Mouse (Mus musculus) retina, postnatal 7 days (tissue): Measurements from ENCODE around the gene Nkiras2.
"Not testable (repeated sequence)": the region's sequence is repeated elsewhere in the genome, so short reads cannot be mapped to it uniquely, and the experiment has no call there.

Experiments used
- DNase-seq: peaks from one replicate; pipeline ENCODE4 v3.0.0-alpha.2; 2012; ENCODE audit warnings: low read depth, low spot score

The Nkiras2 gene

DNA sequence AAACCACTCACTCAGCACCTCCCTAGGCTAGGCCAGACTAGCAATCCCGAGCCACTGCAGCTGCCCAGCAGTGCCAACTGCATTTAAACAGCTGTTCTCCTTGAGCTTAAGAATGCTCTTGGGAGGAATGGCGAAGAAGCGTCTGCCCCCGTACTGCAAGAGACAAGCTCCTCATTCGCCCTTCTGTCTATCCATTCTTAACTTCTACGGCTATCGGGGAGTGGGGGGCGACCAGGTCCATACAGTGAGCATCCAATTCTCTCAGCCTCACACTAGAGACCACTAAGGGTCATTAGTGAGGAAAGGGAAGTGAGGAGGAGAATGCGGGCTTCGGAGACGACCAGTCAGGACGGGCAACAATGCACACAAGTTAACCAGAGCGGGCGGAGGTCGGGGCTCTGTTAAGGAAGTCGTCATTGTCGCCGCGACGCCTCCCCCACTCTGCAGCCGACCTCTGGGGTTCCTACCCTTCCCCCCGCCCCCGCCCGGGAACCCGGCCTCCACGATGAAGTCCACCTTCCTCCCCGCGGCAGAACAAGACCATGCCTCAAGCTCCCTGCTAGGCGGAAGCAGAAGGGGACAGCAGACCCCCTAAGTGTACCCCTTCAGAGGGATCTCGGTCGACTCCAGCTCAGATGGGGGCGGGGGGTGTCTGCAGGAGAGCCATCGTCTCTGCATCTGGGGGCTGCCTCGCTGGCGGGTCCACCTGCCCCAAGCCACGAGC is at the start of gene Nkiras2:
Nkiras2 (plus strand) TSS at position 484 of the 724 bp plus-strand sequence.
- DNase-seq: no peak

DNA sequence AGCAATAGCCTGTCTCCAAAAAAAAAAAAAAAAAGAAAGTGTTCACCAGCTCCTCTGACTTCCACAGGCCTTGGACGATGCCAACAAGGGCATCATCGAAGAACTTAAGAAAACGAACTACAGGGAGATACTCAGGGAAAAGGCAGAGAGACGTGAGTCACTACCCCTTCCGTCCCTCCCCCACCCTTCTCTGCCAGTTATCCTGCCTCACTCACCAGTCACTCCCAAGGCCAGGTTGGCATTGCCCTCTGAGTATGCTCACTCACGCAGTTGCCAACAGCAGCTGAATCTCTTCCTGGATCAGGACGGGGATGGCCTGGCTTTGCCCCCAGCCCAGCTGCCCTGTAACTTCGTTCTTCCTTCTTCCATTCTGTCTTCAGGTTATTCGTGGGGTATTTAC is 49.3 kb upstream of the Nkiras2 start:
- no peak for DNase-seq

DNA sequence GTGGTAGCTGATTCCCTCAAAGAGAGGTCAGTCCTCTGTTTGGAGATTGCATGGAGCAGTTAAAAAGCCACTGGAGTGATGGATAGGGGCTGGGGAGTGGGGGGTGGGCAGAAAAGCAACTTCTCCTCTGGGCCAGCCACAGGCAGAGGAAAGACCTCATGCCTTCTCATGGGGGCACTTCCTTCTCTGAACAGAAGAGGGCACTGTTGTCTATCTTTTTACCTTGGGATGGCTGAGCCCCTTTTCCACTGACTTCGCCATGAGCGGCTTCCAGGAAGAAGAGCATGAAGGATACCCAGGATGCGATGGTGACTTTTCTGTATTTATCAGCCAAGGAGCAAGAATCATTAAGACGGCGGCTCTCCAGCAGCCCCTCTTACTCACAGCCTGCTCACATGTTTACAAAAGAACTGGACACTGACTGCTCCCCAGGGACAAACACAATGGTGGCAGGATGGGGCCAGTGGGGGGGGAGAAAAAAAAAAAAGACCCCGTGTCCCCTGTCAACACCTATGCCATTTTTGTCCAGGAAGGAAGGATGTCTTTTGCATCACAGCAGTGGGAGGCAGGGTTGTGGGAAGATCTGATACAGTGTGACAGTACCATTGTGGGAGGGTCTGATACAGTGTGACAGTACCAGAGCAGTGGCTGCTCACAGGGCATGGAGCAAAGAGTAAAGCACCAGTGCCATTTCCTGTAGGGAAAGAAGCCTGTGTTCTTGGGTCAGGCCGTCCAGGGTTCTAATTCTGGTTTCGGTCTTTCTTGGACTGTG is 48.4 kb upstream of the Nkiras2 start:
- peak; percentile 76 for DNase-seq

DNA sequence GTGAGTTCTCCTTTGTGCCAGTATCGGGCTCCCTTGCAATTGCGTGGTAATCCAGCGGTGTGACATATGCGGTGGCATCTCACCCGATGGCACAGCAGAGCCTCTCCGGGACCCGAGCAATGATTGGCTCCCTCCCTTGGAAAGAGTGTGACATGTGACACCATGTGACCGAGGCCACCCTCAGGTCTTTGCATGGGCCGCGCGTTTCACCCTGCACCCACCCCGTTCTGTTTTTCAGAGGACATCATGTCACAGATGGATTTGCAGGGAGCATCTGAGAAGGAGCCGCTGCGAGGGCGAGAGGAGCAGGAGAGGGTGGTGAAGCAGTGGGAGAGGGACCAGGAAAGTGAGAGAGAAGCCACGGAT is 47.9 kb upstream of the Nkiras2 start:
- DNase-seq: peak; percentile 8

DNA sequence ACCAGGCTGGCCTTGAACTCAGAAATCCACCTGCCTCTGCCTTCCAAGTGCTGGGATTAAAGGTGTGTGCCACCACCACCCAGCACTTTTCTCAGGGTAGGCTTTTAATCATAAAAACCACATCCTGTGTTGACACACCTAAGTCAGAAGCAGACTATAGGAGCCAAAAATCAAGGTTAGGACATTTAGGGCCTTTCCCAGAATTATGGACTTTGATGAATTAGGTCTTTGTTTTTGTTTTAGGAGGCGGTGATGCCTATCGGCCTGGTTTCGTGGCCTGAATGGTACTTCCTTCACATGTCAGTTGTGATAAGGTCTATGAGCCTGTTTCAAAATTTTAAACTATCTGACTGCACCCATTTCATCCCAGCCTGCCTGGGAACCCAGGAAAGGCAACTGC is 44.9 kb upstream of the Nkiras2 start:
- no peak for DNase-seq

DNA sequence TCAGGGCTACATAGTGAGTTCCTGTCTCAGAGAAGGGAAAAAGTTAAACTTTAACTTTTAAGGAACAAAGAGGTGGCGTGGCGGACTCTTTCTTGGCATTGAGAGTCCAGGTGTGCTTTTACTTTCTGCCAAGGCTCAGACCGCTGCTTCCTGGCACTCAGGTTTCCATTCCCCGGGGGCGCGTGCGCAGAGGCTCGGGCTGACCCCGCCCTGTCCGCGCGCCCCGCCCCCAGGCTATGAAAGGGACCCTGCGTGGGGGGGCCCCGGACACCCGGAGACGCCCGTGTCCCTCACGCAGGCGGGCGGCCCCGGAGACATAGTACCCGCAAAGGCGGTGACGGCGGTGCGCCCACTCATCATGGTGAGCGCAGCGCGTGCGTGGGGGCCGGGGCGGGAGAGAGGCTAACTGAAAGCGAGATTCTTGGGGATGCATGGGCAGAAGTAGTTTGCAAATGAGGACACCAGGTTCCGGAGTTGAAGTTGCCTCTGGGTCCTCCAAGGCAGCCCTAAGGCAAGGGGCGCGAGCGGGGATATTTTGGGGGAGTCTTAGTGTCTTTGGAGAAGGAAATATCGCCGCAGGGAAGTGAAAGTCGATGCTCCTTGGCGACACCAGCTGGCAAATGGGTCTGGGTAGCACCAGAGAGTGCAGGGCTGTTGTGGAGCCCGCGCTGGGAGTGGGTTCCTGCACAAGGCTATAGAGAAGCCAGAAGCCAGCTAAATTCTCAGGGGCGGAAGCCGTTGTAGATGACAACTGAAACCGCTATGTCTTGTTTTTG is 44.1 kb upstream of the Nkiras2 start, which contains the start of gene Cnp:
Cnp (plus strand) TSS at position 197 of the 776 bp plus-strand sequence.
- peak; percentile 42 for DNase-seq

DNA sequence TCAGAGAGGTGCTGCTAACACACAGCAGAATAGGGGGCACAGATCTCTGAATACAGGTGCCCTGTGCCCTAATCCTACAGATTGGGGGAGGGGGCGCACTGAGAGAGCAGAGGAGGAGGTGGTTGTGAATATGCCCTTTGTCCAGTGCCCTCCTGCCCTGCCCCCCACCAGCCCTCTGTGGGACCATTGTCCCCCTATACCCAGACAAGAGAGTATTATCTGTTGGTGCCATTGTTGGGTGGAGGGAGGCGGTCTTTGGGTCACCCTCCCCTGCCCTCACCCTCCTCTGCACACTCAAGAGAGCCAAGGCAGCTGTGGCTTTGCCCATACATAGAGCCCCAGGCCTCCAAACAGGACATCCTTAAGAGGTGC is 43.6 kb upstream of the Nkiras2 start:
- peak; percentile 9 for DNase-seq

DNA sequence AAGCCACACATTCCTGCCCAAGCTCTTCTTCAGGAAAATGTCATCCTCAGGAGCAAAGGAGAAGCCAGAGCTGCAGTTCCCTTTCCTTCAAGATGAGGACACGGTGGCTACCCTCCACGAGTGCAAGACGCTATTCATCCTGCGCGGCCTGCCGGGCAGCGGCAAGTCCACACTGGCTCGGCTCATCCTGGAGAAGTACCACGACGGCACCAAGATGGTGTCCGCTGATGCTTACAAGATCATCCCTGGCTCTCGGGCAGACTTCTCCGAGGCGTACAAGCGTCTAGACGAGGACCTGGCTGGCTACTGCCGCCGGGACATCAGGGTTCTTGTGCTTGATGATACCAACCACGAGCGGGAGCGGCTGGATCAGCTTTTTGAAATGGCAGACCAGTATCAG is 42.8 kb upstream of the Nkiras2 start:
- no peak for DNase-seq

DNA sequence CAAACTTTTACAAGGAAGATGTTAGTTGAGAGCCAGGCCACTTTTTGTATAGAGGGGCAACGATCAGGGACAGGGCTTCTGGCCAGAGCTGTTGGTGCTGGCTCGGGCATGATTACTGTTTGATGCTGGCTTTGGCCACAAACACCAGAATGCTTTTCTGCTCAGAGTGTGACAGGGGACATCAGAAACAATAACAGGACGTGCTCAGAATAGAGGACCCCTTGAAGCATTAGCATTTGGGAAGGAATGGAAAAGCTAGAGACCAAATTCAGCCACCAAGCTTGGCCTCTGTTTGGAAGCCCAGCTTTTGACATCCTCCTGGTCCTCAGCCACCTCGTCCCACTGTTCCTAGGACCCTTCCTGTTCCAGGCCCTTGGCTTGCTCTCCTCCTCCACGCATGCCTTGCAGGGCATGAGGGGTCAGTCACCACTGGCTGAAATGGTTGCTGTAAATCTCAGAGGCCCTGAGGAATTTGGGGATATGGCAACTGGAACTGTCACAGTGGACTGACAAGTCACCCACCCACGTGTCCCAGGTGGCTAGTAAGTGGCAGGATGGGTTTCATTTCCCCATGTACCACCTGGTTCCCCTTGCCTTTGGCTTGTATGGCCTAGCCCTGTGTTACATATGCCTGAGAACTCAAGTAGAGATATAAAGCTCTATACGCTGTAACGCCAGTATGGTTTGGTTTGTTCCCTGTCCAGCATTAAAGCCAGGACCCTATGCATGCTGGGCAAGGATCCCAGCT is 41.0 kb upstream of the Nkiras2 start:
- no peak for DNase-seq

DNA sequence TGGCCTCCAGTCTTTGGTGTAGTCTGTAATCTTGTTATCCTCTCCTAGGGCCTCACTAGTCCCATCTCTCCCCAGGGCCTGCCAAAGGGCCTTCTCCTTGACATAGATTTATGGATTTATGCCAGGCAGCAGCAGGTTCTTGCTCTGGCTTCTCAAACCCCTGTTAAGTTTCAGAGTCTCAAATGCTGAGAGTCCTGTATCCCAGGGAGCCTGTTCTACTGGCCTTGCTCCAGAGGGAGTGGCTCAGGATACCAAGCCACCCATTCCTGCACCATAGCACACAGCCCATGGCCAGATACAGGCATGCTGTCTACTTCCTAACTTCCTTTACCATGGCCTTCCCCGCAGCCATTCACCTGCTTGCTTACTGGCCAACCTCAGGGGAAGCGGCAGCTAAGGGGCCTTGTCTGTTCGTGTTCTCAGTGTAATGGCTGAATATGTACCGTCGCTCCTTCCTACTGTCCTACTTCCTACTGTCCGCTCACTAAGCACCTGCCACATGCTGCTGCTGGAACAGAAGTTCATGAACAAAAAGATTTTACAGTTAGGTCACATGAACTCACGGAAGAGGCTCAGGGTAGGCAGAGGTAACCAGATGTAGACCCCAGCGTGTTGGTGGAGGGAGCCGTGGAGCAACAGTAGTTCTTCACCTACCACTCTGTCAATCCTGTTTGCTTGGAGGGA is 39.8 kb upstream of the Nkiras2 start:
- no peak for DNase-seq

DNA sequence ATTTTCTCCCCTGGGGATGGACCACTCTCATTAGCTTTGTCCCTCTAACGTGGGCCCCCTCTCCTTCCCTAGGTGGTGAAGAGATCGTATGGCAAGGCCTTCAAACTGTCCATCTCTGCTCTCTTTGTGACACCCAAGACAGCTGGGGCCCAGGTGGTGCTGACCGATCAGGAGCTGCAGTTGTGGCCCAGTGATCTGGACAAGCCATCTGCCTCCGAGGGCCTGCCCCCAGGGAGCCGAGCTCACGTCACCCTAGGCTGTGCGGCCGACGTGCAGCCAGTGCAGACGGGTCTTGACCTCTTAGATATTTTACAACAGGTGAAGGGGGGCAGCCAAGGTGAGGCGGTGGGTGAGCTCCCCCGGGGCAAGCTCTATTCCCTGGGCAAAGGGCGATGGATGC is 38.8 kb upstream of the Nkiras2 start:
- no peak for DNase-seq

DNA sequence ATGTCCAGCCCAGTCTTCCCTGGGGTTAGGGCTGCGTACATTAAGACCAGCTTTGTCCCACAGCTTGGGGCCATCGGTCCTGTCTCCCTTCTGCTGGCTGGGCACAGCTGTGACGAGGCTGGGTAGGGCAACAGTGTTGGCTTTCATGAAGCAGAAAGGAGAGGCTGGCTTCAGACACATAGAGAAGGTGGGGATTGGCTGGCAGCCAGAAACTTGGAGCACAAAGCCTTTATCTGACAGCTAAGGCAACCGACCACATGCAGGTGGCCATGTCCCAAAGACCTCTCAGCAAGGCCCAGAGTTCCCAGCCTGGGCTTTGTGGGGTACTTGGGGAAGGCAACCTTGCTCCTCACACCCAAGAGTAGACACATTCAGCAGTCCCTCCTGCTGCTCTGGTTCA is 37.3 kb upstream of the Nkiras2 start:
- DNase-seq: no peak

DNA sequence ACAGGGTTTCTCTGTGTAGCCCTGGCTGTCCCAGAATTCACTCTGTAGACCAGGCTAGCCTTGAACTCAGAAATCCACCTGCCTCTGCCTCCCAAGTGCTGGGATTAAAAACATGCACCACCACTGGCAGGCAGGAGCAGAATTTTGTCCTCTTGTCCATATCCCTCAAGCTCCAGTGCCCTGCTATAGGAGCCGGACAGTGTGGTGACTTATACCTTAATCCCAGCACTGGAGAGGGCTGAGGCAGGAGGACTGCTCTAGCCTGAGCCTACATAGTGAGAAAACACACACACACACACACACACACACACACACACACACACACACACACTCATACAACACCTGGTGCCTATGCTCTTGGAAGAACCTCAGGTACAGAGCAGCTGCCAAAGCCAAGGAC is 36.6 kb upstream of the Nkiras2 start:
- not testable (repeated sequence) for DNase-seq

DNA sequence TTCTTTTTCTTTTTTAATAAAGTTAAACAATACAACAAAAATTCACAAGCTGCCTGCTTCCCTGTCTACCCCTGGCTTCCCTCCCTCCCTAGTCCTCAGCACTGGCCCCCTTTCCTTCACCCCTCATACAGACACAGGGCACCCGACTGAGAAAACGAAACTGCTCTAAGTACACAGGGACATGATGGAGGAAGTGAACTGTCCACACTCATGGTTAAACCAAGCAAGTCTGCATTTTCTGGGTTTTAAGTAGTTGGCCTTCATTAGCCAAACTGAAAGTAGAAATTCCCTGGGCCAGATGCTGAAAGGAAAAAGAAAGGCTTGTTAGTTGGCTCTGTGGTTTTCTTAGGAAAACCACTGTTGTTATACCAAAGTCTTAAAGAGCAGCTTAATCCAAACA is 36.2 kb upstream of the Nkiras2 start:
- no peak for DNase-seq

DNA sequence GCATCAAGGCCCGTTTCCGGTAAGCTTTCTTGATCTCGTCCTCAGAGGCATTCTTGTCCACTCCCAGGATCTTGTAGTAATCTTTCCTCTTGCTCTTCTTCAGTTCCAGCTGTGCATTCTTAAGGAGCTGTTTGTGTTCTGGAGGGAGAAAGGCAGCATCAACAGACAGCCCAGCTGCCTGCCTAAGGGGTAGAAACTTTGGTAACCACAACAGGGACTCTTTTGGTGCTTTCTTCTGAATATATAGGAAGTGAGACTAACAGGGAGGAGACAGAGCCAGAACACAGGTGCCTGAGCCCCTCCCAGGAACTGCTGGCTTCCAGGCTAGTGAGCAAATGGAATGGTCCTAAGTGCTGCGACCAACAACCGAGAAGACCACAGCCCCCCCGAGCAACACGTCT is 34.5 kb upstream of the Nkiras2 start:
- DNase-seq: no peak

DNA sequence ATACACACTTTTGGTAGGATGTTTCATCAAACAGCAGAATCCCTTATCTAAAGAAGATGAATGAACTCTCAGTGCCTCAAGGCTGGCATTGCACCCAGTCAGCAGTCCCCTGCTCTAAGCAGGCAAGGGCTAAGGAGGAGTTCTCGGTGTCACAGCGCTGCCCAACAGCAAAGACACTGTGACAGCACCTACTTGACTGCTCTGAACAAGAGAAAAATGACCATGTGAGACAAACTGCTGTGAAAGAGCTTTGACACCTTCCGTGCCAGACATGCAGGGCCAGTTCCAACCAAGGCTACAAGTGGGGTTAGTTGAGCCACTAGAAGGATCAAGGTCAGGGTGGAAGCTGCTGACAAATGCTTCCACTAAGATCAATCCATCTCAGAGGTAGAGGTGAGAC is 33.9 kb upstream of the Nkiras2 start:
- DNase-seq: no peak

DNA sequence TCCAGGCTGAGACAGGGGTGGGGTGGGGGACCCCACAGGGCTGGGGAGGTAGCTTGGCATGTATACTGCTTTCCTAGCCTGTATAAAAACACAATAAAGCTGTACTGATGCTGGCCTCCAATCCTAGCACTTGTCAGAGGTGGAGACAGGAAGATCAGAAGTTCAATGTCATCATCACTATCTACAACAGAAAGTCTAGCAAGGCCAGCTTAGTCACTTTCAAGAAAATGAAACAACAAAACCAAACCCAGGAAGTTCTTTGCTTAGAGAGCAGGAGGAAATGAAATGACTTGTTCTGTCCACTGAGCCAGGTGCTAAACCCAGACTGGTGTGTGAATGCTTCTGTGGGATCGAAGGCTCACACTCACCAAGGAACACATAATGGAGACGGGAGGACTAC is 30.6 kb upstream of the Nkiras2 start:
- DNase-seq: no peak

DNA sequence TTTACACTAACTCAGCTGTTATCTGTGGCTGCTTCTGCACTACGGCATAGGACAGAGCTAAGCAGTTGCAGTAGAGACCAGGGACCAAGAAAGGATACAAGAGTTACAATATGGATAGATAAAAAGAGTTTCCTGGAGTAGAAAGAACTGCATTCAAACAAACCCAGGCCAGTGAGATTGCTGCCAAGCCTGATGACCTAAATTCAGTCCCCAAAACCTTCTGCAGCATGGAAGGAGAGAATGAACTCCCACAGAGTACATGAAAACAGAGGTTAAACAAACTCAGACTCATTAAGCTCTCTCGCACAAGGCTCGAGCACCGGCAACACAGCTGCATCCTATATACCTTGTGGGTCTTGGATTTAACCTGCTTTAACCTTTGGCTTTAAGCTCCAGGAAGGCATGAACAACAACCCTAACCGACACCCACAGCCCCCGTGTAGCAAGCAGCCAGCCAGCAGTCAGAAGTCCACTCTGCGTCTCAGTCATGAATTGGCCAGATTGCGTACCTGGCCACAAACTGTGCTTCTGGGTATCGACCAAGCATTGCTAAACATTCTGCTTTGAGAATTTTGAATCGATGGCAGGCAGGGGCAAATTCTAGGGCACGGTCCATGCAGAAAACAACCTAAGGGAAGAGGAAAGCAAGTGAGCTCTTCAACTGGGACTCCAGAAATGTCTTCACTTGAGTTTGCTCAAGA is 26.5 kb upstream of the Nkiras2 start:
- no peak for DNase-seq

DNA sequence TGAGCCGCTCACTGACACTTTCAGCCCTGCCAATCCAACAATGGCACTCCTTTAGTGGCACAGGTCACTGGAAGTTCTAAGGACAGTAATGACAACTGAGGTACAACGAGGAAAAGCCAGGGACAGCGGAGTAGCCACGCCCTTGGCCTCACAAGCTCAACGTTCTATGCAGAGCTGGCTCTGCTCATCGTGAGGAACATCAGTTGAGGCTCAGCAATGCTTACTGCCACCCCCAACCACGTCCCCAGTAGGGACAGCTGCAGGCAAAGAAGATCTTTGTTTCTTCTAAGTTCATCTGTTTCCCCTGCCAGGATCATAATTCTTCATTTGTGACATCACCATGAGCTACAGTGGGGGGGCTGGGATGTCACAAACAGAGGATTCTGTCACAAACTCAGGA is 24.4 kb upstream of the Nkiras2 start:
- DNase-seq: no peak

DNA sequence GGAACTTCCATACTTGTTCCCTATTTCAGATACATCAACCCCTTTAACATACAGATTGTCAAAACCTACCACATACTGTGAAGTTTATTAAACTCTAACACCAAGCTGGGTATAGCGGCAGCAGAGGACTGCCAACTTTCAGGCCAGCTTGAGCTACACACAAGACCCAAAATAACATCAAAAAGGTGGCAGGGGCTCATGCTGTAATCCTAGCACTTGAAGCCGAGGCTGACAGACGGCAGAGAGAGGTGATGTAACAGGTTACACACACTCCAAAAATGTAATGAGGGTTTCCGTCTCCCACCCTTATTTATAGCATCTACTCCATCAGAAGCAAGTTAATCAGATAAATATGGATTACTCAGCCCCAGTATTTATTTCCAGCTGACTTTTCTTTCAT is 23.5 kb upstream of the Nkiras2 start:
- DNase-seq: no peak

DNA sequence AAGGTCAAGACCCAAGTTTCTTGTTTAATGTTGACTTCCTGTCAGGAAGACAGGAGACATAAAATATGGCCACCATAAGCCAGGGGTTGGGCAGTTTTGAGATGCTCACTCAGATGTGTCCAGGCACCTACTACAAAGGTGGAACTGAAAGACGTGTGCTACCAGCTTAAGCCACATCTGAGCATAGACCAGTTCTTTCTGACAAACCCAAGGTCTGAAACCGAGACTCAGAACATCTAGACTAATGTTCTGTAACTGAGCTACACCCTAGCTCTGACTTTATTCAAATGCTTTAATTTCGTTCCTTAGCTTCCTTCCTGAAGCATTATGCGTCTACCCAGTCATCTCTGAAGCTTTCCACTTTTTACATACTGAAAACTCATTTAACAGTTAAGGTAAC is 21.0 kb upstream of the Nkiras2 start:
- no peak for DNase-seq
